Mouse (Mus musculus): ENCODE measurements around the gene Olfr835. TPM values are rescaled to one million over a fixed set of nuclear protein-coding genes. Genes with fewer than 3 reads are reported as not detected.

The Olfr835 gene
- not detected in 2 replicates for polyA plus RNA-seq (2012; ENCODE audit: insufficient read depth, insufficient read length, low replicate concordance, missing spikeins)

- TF ChIP-seq POLR2A (IDR thresholded peaks at IDR 0.05; ENCODE audit: insufficient read depth, low read depth, low read length) (no peak), CTCF (IDR thresholded peaks at IDR 0.05; ENCODE audit: insufficient read depth, low read depth, low read length) (no peak)
- Histone ChIP-seq H3K4me1 (ENCODE audit: control insufficient read depth, insufficient read depth, low read length) (no peaks in the 10 kb centered on the region), H3K27ac (ENCODE audit: insufficient read depth, low read depth, low read length) (no peak within 1 kb of the TSS), H3K4me3 (ENCODE audit: insufficient read depth, low read depth, low read length) (no peak within 1 kb of the TSS)
- 49% methylated on average over 1 of the region's 1 CpGs for WGBS
Measured at GRCm38 (mm10) chr9:19032435-19032834, at the start of gene Olfr835. Gene Olfr835, plus strand, starts transcription at chr9:19032735.

GRCm38 (mm10) chr9:18987690-18988089, 44.8 kb upstream of the Olfr835 start, which contains the start of gene Olfr834:
Gene Olfr834, plus strand, starts transcription at chr9:18987990.
- H3K4me1 ChIP-seq (ENCODE audit: control insufficient read depth, insufficient read depth, low read length): no peaks in the 10 kb centered on the region
- H3K27ac ChIP-seq (ENCODE audit: insufficient read depth, low read depth, low read length): no peak within 1 kb of the TSS
- WGBS: 80% methylated on average over 3 of the region's 3 CpGs
- TF ChIP-seq POLR2A (IDR thresholded peaks at IDR 0.05; ENCODE audit: insufficient read depth, low read depth, low read length) (no peak), CTCF (IDR thresholded peaks at IDR 0.05; ENCODE audit: insufficient read depth, low read depth, low read length) (no peak)
- no peak within 1 kb of the TSS for H3K4me3 ChIP-seq (ENCODE audit: insufficient read depth, low read depth, low read length)

GRCm38 (mm10) chr9:19084986-19085385, 52.5 kb downstream of the Olfr835 start:
- no peak overlapping the region for H3K27ac ChIP-seq (ENCODE audit: insufficient read depth, low read depth, low read length)
- WGBS: 23% methylated on average over 3 of the region's 3 CpGs
- no peaks in the 10 kb centered on the region for H3K4me1 ChIP-seq (ENCODE audit: control insufficient read depth, insufficient read depth, low read length)
- no peak overlapping the region for H3K4me3 ChIP-seq (ENCODE audit: insufficient read depth, low read depth, low read length)
- no peak for TF ChIP-seq POLR2A (IDR thresholded peaks at IDR 0.05; ENCODE audit: insufficient read depth, low read depth, low read length)
- TF ChIP-seq CTCF (IDR thresholded peaks at IDR 0.05; ENCODE audit: insufficient read depth, low read depth, low read length): no peak

Other genes with a start within 250 kb of the Olfr835 start
- not detected in 2 replicates for gene Olfr828, start 213.2 kb upstream of the Olfr835 start, polyA plus RNA-seq (2012; ENCODE audit: insufficient read depth, insufficient read length, low replicate concordance, missing spikeins)
- gene Olfr829, start 177.8 kb upstream of the Olfr835 start, polyA plus RNA-seq (2012; ENCODE audit: insufficient read depth, insufficient read length, low replicate concordance, missing spikeins): not detected in 2 replicates
- gene Olfr830, start 158.0 kb upstream of the Olfr835 start, polyA plus RNA-seq (2012; ENCODE audit: insufficient read depth, insufficient read length, low replicate concordance, missing spikeins): not detected in 2 replicates
- gene Olfr832, start 95.6 kb upstream of the Olfr835 start, polyA plus RNA-seq (2012; ENCODE audit: insufficient read depth, insufficient read length, low replicate concordance, missing spikeins): not detected in 2 replicates
- not detected in 2 replicates for gene Olfr834, start 44.7 kb upstream of the Olfr835 start, polyA plus RNA-seq (2012; ENCODE audit: insufficient read depth, insufficient read length, low replicate concordance, missing spikeins)
- not detected in 2 replicates for gene Olfr836, start 87.6 kb downstream of the Olfr835 start, polyA plus RNA-seq (2012; ENCODE audit: insufficient read depth, insufficient read length, low replicate concordance, missing spikeins)
- gene Olfr837, start 103.6 kb downstream of the Olfr835 start, polyA plus RNA-seq (2012; ENCODE audit: insufficient read depth, insufficient read length, low replicate concordance, missing spikeins): not detected in 2 replicates
- gene Olfr839-ps1, start 144.6 kb downstream of the Olfr835 start, polyA plus RNA-seq (2012; ENCODE audit: insufficient read depth, insufficient read length, low replicate concordance, missing spikeins): not detected in 2 replicates
- gene Olfr843, start 219.3 kb downstream of the Olfr835 start, polyA plus RNA-seq (2012; ENCODE audit: insufficient read depth, insufficient read length, low replicate concordance, missing spikeins): not detected in 2 replicates

Data from olfactory bulb, adult 2 months (tissue).